Mouse (Mus musculus): Measurements from ENCODE around the gene Brox.

GRCm38 (mm10) chr1:183250612-183251011 is 46.5 kb downstream of the Brox start:
- TF ChIP-seq POLR2A (IDR thresholded peaks at IDR 0.05; ENCODE audit: control insufficient read depth, low read depth, low read length) (no peak), CTCF (IDR thresholded peaks at IDR 0.05; ENCODE audit: control insufficient read depth, insufficient read depth, insufficient replicate concordance, low read depth, low read length) (no peak)

Data from testis, adult 2 months (tissue).